Mouse (Mus musculus) adrenal gland, adult 2 months (tissue): ENCODE data around the gene Slc13a4. TPM values are rescaled to one million over a fixed set of nuclear protein-coding genes. Genes with fewer than 3 reads are reported as not detected.

ENCODE experiments used
- DNase-seq: peaks from one replicate; pipeline ENCODE4 v3.0.0; 2021
- polyA plus RNA-seq: library from polyadenylated mRNA; depleted of rRNA; stranded (reverse); fragments of >200 nt; gene quantifications from 2 replicates; pipeline ENCODE4 v1.2.3, GENCODE M21; 2012; rRNA removed
- total RNA-seq, 2 experiments: library from RNA; stranded (reverse); gene quantifications; 2 replicates each; pipeline ENCODE4 v1.2.3; 2021

Gene Slc13a4
- total and polyA plus RNA-seq, 3 experiments: 0.35 to 0.76 (median 0.45) TPM

- DNase-seq: peak; percentile 91
These were observed 51.2 kb downstream of the Slc13a4 start for GRCm38 (mm10) chr6:35256691-35257090.

GRCm38 (mm10) chr6:35255017-35255416 is 52.9 kb downstream of the Slc13a4 start:
- no peak for DNase-seq

GRCm38 (mm10) chr6:35254136-35254904 is 53.6 kb downstream of the Slc13a4 start:
- DNase-seq: no peak

- no peak for DNase-seq
These were observed 54.5 kb downstream of the Slc13a4 start for GRCm38 (mm10) chr6:35253474-35253873.

- DNase-seq: peak; percentile 92
These were observed 55.2 kb downstream of the Slc13a4 start for GRCm38 (mm10) chr6:35252477-35253346.

GRCm38 (mm10) chr6:35251807-35252476 is 56.0 kb downstream of the Slc13a4 start:
- DNase-seq: no peak

- no peak for DNase-seq
These were observed 62.8 kb downstream of the Slc13a4 start for GRCm38 (mm10) chr6:35245086-35245485.

GRCm38 (mm10) chr6:35243989-35244388 is 63.9 kb downstream of the Slc13a4 start:
- no peak for DNase-seq

- no peak for DNase-seq
These were observed 64.7 kb downstream of the Slc13a4 start for GRCm38 (mm10) chr6:35243252-35243651.

- DNase-seq: no peak
These were observed 71.7 kb downstream of the Slc13a4 start for GRCm38 (mm10) chr6:35236108-35236785.

- no peak for DNase-seq
These were observed 78.5 kb downstream of the Slc13a4 start for GRCm38 (mm10) chr6:35229415-35229814.

- no peak for DNase-seq
These were observed 82.2 kb downstream of the Slc13a4 start for GRCm38 (mm10) chr6:35225696-35226095.

Other genes with a start within 250 kb of the Slc13a4 start
- gene Cnot4, start 174.4 kb downstream of the Slc13a4 start, total RNA-seq: 10 to 100 TPM; 19.8 to 35.4 TPM
- 5.3 TPM in 2 replicates for gene Cnot4, start 174.4 kb downstream of the Slc13a4 start, polyA plus RNA-seq
- gene Nup205, start 130.7 kb downstream of the Slc13a4 start, total RNA-seq: 10 to 100 TPM; 33.7 to 35.4 TPM
- 6.9 and 8.6 TPM in 2 replicates for gene Nup205, start 130.7 kb downstream of the Slc13a4 start, polyA plus RNA-seq
- gene Fam180a, start 18.0 kb upstream of the Slc13a4 start, total RNA-seq: 1 to 10 TPM; 1.6 to 3.2 TPM
- gene Fam180a, start 18.0 kb upstream of the Slc13a4 start, polyA plus RNA-seq: 0.48 and 0.65 TPM in 2 replicates
- gene Mtpn, start 231.8 kb upstream of the Slc13a4 start, total RNA-seq: 100 to 1,000 TPM; 115 to 139 TPM
- 278 and 289 TPM in 2 replicates for gene Mtpn, start 231.8 kb upstream of the Slc13a4 start, polyA plus RNA-seq